Mouse (Mus musculus): Measurements from ENCODE around the gene Cda.

Cda gene

DNA sequence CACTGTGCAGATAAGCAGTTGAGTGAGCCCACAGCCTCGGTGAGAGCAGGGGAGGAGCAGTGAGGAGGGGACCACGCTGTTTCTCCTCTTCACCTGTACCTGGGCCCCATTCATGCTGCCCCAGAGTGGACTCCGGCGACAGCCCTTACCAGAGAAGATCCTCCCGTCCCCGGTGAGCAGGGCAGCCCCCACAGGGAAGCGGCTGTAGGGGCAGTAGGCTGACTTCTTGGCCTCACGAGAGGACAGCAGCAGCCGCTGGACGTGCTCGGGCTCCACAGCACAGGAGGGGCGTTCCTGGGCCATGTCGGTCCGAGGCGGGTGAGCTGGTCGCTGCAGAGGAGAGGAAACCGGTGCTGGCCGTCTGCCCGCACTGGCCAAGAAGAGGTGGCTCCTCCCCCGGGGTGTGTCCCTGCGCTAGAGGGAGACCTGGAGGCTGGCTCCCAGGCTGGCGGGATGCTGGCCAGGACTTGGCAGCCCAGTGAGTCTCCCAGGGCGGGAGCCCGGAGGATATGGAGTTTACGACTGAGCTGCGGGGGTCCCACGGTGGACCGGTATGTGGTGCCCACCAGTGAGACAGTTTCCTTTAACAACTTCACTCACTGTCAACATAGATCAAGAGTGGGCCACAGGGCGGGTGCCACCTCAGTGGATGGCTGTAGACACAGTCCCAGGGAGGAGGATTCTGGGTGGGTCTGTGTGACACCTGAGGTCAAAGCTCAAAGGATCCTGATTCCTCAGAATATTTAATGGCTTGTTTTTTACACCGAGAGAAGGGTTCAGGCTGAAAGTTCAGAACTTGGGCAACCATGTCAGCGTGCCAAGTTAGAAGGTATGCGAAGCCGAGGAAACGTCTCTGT lies at the start of gene Cda:
Gene Cda (minus strand): TSS at position 352 of the 857 bp plus-strand sequence.
- peak; percentile 48 for DNase-seq (ENCODE audit: low read depth, low spot score)

GRCm38 (mm10) chr4:138416414-138416813 lies 48.6 kb upstream of the Cda start:
- no peak for DNase-seq (ENCODE audit: low read depth, low spot score)

DNA sequence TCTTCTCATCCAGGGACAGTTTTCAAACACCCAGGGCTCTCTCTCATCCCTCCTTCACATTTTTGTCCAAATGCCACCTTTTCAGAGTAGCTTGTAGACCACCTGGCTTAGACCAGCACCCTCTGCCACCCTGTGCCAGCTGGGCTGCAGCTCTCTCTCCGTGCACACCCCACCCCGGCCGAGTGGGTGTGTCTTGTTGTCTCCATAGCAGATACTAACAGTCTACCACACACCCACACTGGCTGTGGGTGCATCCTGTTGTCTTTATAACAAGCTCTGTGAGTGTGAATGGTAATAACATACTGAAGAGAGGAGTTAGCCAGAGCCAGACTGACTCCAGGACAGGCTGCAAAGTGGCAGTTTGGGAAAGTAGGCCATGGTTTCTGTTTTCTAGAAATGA lies 48.2 kb upstream of the Cda start:
- DNase-seq (ENCODE audit: low read depth, low spot score), result no peak

DNA sequence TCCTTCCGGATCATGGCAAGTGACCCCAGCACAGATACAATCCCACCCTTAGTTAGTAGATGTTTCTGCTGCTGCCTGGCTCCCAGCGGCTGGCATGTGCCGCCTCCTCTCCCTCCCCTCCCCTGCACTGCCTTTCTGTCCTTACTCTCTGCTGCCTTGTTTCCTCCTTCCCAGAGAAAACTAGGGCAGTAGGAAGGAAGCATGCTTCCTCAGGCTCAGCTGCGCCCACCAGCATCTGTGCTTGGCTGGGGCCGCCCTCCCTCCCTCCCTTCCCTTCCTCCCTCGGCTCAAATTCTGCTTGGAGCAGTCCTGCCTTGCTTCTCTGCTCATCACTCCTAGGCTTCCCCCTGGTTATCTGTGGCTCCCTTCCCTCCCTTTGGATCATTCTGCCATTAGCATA lies 46.9 kb upstream of the Cda start:
- no peak for DNase-seq (ENCODE audit: low read depth, low spot score)

DNA sequence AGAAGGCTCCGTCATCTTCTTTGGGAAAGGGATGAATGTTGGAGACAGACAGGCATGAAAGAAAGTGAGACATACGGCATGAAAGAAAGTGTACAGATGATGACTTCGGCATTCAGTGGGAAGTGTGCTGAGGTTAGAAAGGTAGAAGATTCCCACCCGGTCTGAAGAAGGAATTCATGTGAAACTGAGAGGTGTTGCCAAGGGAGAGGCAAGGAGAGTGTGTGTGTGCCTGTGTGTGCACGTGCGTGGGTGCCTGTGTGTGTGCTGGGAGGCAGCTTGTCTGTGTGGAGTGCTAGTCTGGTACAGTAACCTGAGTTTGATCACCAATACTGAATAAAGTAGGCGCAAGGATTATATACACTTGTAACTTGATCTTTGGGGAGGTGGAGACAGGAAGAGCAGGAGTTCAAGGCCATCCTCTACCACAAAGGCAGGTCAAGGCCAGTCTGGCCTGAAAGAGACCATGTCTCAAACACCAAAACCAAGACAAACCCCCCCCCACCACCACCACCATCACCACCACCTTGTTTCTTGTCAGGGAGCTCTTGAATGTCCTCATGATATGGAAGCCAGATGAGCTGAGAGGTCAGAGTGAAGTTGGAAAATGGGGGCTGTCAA lies 43.8 kb upstream of the Cda start:
- DNase-seq (ENCODE audit: low read depth, low spot score), result no peak

GRCm38 (mm10) chr4:138411011-138411410 lies 43.2 kb upstream of the Cda start:
- no peak for DNase-seq (ENCODE audit: low read depth, low spot score)

DNA sequence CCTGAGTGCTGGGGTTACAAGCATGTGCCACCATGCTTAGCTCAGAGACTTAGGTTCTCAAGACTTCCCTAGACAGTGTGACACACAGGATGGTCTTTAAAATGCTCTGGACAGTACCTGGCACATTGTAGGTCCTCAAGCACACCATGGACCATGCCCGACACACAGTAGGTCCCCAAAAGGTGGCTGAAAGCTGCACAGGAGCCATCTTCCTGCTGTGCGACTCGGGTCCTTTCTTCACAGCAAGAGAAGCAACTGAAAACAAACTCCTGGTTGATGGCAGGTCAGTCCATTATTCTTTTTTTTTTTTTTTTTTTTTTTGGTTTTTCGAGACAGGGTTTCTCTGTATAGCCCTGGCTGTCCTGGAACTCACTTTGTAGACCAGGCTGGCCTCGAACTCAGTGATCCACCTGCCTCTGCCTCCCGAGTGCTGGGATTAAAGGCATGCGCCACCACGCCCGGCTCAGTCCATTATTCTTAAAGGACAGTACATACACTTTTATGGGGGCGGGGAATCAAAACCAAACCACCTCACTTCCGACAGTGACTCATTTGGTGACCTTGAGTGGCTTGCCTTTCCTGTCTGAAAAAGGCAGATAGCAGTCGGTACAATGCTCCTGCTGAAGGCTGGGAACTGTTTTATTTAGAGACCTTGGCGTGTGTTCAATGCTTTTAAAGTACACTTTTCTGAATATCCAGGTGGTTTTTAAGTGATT lies 39.8 kb upstream of the Cda start:
- DNase-seq (ENCODE audit: low read depth, low spot score), result no peak

DNA sequence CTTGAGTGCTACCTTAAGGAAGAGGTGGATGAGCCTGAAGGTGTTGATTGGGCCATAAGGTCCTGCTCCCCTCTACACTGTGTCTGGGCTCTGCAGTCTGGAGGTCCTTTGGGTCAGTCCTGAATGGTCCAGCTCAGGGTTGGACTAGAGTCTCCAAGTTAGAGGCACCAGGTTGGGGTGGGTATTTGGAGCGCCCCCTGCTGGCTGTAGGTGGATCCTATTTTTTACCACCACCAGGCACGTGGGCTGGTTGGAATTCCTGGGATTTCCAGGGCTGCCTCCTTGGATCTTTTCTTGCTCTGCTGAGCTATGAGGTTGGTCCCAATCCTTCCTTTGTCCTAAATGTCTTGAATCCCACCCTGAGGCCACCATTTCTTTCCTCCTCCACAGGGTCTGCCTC lies 37.0 kb upstream of the Cda start:
- DNase-seq (ENCODE audit: low read depth, low spot score), result no peak

- DNase-seq (ENCODE audit: low read depth, low spot score), result no peak
Measured at GRCm38 (mm10) chr4:138396711-138397110, 28.9 kb upstream of the Cda start.

- no peak for DNase-seq (ENCODE audit: low read depth, low spot score)
Measured at GRCm38 (mm10) chr4:138395971-138396645, 28.3 kb upstream of the Cda start, which contains the start of gene Fam43b. Gene Fam43b, minus strand, starts transcription at chr4:138396528.

DNA sequence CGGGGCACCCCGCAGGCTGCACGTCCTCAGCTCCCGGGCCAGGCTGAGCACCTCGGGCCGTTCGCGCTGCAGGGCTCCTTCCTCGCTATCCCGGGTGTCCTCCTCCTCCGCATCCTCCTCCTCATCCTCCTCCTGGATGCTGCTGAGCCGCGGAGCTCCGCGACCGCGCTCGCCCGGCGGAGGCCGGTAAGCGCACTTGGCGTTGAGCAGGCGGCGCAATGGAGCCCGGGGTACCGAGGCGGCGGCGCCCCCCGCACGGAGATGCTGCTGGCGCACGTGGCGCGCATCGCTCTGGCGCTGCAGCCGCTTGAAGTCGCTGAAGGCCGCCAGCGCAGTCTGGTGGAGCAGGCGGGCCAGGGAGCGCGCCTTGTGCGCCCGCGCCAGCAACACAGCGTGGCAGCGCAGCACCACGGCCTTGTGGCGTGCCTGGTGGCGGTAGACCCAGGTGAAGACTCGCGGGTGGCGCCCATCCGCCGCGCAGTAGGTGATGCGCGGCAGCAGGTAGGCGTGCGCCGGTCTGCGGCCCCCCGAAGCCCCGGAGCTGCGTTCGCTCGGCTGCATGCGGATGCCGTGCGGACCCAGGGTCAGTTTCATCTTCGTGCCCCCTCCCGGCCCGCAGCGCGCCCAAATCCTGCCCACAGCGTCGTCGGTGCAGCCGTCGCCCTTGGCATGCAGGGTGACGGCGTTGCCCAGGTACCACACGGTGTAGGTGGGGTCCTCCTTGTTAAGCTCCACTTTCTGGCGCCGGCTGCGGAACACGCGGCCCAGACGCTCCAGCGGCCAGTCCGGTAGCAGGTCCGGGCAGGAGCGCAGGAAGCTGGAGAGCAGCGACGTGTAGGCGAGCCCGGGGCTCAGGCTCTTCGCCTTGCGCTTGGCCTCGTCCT lies 27.5 kb upstream of the Cda start:
- DNase-seq (ENCODE audit: low read depth, low spot score), result no peak

DNA sequence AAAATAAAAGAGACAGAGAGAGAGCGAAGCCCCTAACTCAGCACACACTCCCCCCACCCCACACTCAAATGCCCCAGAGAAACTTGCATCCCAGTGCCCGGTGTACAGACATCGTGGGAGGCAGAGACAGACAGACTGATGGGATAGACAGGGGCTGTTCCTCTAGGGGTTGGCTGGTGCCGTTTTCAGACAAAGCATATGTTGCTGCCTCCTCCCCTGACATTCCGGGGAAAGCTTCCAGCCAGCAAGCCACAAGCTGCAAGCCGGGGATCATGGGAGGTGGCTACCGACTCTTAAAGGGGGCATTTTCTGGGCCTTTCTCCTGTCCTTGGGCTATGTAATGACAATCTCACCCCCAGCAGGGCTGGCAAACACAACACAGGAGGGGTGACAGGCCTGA lies 25.9 kb upstream of the Cda start:
- DNase-seq (ENCODE audit: low read depth, low spot score), result no peak

- no peak for DNase-seq (ENCODE audit: low read depth, low spot score)
Measured at GRCm38 (mm10) chr4:138383789-138384188, 16.0 kb upstream of the Cda start.

GRCm38 (mm10) chr4:138382462-138382861 lies 14.7 kb upstream of the Cda start:
- DNase-seq (ENCODE audit: low read depth, low spot score), result no peak

- DNase-seq (ENCODE audit: low read depth, low spot score), result no peak
Measured at GRCm38 (mm10) chr4:138380132-138380689, 12.4 kb upstream of the Cda start.

DNA sequence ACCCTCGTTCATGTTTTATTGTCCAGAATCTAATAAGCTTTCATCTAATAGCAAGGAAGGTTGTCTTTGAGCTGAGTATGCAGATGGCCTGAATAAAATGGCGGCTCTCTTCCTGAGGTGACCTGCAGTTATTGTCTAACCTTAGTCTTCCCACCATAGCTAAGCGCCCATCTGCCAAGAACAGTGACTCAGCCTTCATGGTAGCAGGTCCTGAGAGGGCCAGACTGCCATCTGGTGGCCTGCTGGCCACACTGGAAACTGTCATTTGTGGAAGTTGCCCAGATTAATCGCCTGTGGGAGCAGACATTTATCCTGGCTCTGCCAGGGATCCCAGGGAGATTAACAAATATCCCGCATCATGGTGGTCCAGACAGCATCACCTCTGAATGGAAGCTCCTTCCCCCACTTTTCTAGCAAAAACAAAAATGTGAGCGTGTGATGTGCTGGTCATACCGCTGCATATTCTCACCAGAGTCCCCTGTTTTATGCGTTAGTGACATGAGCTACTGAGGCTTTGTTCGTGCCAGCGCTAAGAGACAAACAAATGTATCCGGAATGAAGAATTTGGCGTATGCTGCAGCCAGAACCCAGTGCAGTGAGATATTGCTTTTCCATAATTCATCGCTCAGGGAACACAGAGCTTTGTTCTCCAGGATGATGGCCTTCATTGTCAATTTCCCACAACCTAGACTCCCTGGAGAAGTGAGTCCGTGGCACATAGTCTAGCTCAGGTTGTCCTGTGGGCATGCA lies 11.5 kb upstream of the Cda start:
- DNase-seq (ENCODE audit: low read depth, low spot score), result peak; percentile 32

DNA sequence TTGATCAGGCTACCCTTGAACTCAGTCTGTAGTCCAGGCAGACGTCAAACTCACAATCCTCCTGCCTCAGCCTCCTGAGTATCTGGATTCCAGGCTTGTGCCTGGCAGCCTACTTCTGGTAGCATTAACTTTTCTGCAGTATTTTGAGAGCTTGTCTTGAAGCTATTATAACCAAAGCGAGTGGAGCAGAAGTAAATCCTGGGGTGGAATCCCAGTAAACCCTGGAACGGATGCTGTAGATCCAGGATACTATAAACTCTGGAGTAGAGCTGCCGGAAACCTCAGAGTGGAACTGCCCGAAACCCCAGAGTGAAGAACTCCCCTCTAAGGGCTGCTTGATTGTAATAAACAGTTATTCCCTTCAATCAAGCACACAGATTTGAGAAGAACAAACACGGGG lies 9.7 kb upstream of the Cda start:
- DNase-seq (ENCODE audit: low read depth, low spot score), result no peak

- no peak for DNase-seq (ENCODE audit: low read depth, low spot score)
Measured at GRCm38 (mm10) chr4:138375117-138375516, 7.3 kb upstream of the Cda start.

- DNase-seq (ENCODE audit: low read depth, low spot score), result no peak
Measured at GRCm38 (mm10) chr4:138370996-138371516, 3.3 kb upstream of the Cda start.
